Comparison of ENCODE assay signal across 8 mouse cellular contexts in genomic region chr2:85050746-85051145, GRCm38 (mm10). TPM values are rescaled to one million over a fixed set of nuclear protein-coding genes. Genes with fewer than 3 reads are reported as not detected.
DNase-seq lines count a peak whose midpoint lies in the region; ATAC-seq lines count a peak whose summit lies in the region.

No protein-coding gene starts in this region.

- peak overlapping the region; percentile 46 for H3K4me2 ChIP-seq in forebrain, embryonic 11.5 days (ENCODE audit: low read depth, low read length, severe bottlenecking)
- H3K4me2 ChIP-seq in intestine, embryonic 15.5 days (replicated peaks), result peak overlapping the region; percentile 59

- H3K4me1 ChIP-seq in forebrain, embryonic 11.5 days (replicated peaks; ENCODE audit: control insufficient read depth, insufficient read depth, low read length), result peaks cover 28% of the 10 kb centered on the region
- H3K4me1 ChIP-seq in intestine, embryonic 15.5 days (replicated peaks), result peaks cover 53% of the 10 kb centered on the region

- H3K9ac ChIP-seq in forebrain, embryonic 11.5 days (ENCODE audit: low read length), result peak overlapping the region; percentile 37; the same call in 1 of the 2 replicates
- peak overlapping the region; percentile 54 for H3K9ac ChIP-seq in intestine, embryonic 15.5 days

- no peaks in the 10 kb centered on the region for H3K27me3 ChIP-seq in forebrain, embryonic 11.5 days (ENCODE audit: control insufficient read depth, insufficient read depth, low read length)
- H3K27me3 ChIP-seq in intestine, embryonic 15.5 days (replicated peaks), result no peaks in the 10 kb centered on the region

- peak overlapping the region; percentile 14 for H3K4me3 ChIP-seq in forebrain, embryonic 11.5 days (ENCODE audit: low read depth, low read length)
- peak overlapping the region; percentile 40 for H3K4me3 ChIP-seq in intestine, embryonic 15.5 days (replicated peaks)

- H3K36me3 ChIP-seq in forebrain, embryonic 11.5 days (ENCODE audit: control insufficient read depth, insufficient read depth, low read length), result peaks cover 3% of the 10 kb centered on the region; the same call in 1 of the 2 replicates
- H3K36me3 ChIP-seq in intestine, embryonic 15.5 days, result peaks cover 30% of the 10 kb centered on the region

- ATAC-seq in forebrain, embryonic 11.5 days (replicated peaks; ENCODE audit: low FRiP score), result no peak
- ATAC-seq in intestine, embryonic 15.5 days, result peak; percentile 44

- no peaks in the 10 kb centered on the region for H3K9me3 ChIP-seq in forebrain, embryonic 11.5 days (ENCODE audit: control insufficient read depth, low read length)
- H3K9me3 ChIP-seq in intestine, embryonic 15.5 days, result no peaks in the 10 kb centered on the region

- WGBS in forebrain, embryonic 11.5 days, result 65% methylated on average over 9 of the region's 9 CpGs
- 32% methylated on average over 9 of the region's 9 CpGs for WGBS in intestine, embryonic 15.5 days

- peak; percentile 35 to 48 for DNase-seq in adrenal gland, adult 18-20 months (ENCODE audit: low spot score in 2 of 2)
- DNase-seq in adrenal gland, postnatal 4 days (ENCODE audit: low spot score in 2 of 2), result no peak
- peak; percentile 75 for DNase-seq in 3134 (ENCODE audit: extremely low read depth, insufficient read length, low spot score)
- DNase-seq in forebrain, embryonic 11.5 days (ENCODE audit: low spot score), result no peak
- peak; percentile 73 for DNase-seq in lung, postnatal 36 days
- DNase-seq in frontal cortex, adult 2 months (ENCODE audit: extremely low spot score in 1 of 2, low spot score in 1 of 2), result no peak
- no peak for DNase-seq in layer of hippocampus, adult 9-11 months

- peak overlapping the region; percentile 27; the same call in 1 of the 2 replicates for H3K27ac ChIP-seq in forebrain, embryonic 11.5 days (ENCODE audit: low read depth, low read length)
- H3K27ac ChIP-seq in intestine, embryonic 15.5 days, result peak overlapping the region; percentile 92

RNA-seq across cellular contexts. Expression of gene Tnks1bp1, which starts 2.9 kb away (rescaled TPM):
- 10 to 100 TPM; 82.1 to 89.6 TPM for total RNA-seq in adrenal gland, adult 18-20 months (2021)
- 100 to 1,000 TPM; 138 to 142 TPM for total RNA-seq in adrenal gland, postnatal 4 days (2021)
- 10.0 and 10.2 TPM in 2 replicates for polyA plus RNA-seq in forebrain, embryonic 11.5 days (2014; fragmentation: Nextera tagmentation; extraction: Ambion mirVana)
- 35.2 and 35.5 TPM in 2 replicates for polyA plus RNA-seq in intestine, embryonic 15.5 days (2015; fragmentation: Nextera tagmentation; extraction: Ambion mirVana)
- polyA plus RNA-seq in frontal cortex, adult 2 months (2012; rRNA removed), result 46.5 and 48.1 TPM in 2 replicates

RNA-seq across cellular contexts. Expression of gene P2rx3, which starts 13.5 kb away (rescaled TPM):
- under 1 TPM; 0.74 to 0.86 TPM for total RNA-seq in adrenal gland, adult 18-20 months (2021)
- total RNA-seq in adrenal gland, postnatal 4 days (2021), result 1 to 10 TPM; 1.8 to 2.1 TPM
- 1.6 and 1.9 TPM in 2 replicates for polyA plus RNA-seq in forebrain, embryonic 11.5 days (2014; fragmentation: Nextera tagmentation; extraction: Ambion mirVana)
- polyA plus RNA-seq in intestine, embryonic 15.5 days (2015; fragmentation: Nextera tagmentation; extraction: Ambion mirVana), result 1.0 and 1.4 TPM in 2 replicates
- 1.8 and 2.1 TPM in 2 replicates for polyA plus RNA-seq in frontal cortex, adult 2 months (2012; rRNA removed)

RNA-seq across cellular contexts. Expression of gene Ssrp1, which starts 13.7 kb away (rescaled TPM):
- total RNA-seq in adrenal gland, adult 18-20 months (2021), result 100 to 1,000 TPM in 1 of 2 experiments, 10 to 100 TPM in 1; 96.5 to 122 TPM
- 100 to 1,000 TPM; 184 to 197 TPM for total RNA-seq in adrenal gland, postnatal 4 days (2021)
- polyA plus RNA-seq in forebrain, embryonic 11.5 days (2014; fragmentation: Nextera tagmentation; extraction: Ambion mirVana), result 375 and 413 TPM in 2 replicates
- 256 and 258 TPM in 2 replicates for polyA plus RNA-seq in intestine, embryonic 15.5 days (2015; fragmentation: Nextera tagmentation; extraction: Ambion mirVana)
- polyA plus RNA-seq in frontal cortex, adult 2 months (2012; rRNA removed), result 105 and 124 TPM in 2 replicates

Comparison
In these comparisons a context has a peak if more than half of its experiments do, and no peak if none do; other contexts are left out.
1. DNase-seq: peak in adrenal gland, adult 18-20 months (2 of 2), 3134 (single experiment) and lung, postnatal 36 days (single experiment); none in adrenal gland, postnatal 4 days (0 of 2), forebrain, embryonic 11.5 days (single experiment), frontal cortex, adult 2 months (0 of 2) and layer of hippocampus, adult 9-11 months (single experiment).